Mouse (Mus musculus) ES-E14 (cell line): ENCODE measurements around the gene Tacc3.

ENCODE experiments used
- CHD2 ChIP-seq: IDR thresholded peaks from 2 replicates; pipeline ENCODE4 v1.6.1; 2014; ENCODE audit warnings: mild to moderate bottlenecking, low read depth, low read length, inconsistent platforms
- ZC3H11A ChIP-seq: IDR thresholded peaks from 2 replicates; pipeline ENCODE4 v1.6.1; 2012; ENCODE audit warnings: low read depth, mild to moderate bottlenecking, inconsistent platforms, low read length, borderline replicate concordance

GRCm38 (mm10) chr5:33632526-33632925 lies 25.4 kb upstream of the Tacc3 start:
- TF ChIP-seq CHD2 (no peak), ZC3H11A (no peak)
